Mouse (Mus musculus): ENCODE measurements at regions not wholly inside any gene's neighbourhood (a gene's known extent, or its start where the extent isn't known, plus 50 kb on each side); places are given as distances from the start of the nearest gene placed in this dataset.

- H3K79me2 ChIP-seq (ENCODE audit: control insufficient read depth, insufficient read depth, low read length, poor library complexity): no peaks in the 10 kb centered on the region
- peak; percentile 54 for DNase-seq (ENCODE audit: low read depth, low spot score)
- H3K27me3 ChIP-seq (ENCODE audit: control insufficient read depth in 1 of 2, insufficient read depth in 2 of 2, low read length in 2 of 2): no peaks in the 10 kb centered on the region
Measured at GRCm38 (mm10) chr1:95043355-95043754, 270.1 kb upstream of the Fam174a start.

GRCm38 (mm10) chr1:95064330-95065193, 248.9 kb upstream of the Fam174a start:
- Histone ChIP-seq H3K79me2 (ENCODE audit: control insufficient read depth, insufficient read depth, low read length, poor library complexity) (no peaks in the 10 kb centered on the region), H3K4me1 (ENCODE audit: control insufficient read depth in 1 of 2, insufficient read depth in 2 of 2, low read length in 2 of 2) (no peaks in the 10 kb centered on the region), H3K9ac (ENCODE audit: control insufficient read depth, low read depth, low read length, poor library complexity, severe bottlenecking) (no peak overlapping the region), H3K9me3 (replicated peaks; ENCODE audit: insufficient read depth, low read length) (no peaks in the 10 kb centered on the region), H3K27ac (ENCODE audit: control insufficient read depth, low read depth, low read length) (no peak overlapping the region), H3K27me3 (ENCODE audit: control insufficient read depth in 1 of 2, insufficient read depth in 2 of 2, low read length in 2 of 2) (no peaks in the 10 kb centered on the region), H3K36me3 (ENCODE audit: control insufficient read depth in 1 of 2, insufficient read depth in 2 of 2, low read length in 2 of 2) (no peaks in the 10 kb centered on the region), H3K4me3 (ENCODE audit: control insufficient read depth in 1 of 2, insufficient read depth in 1 of 2, low read depth in 2 of 2, low read length in 2 of 2) (no peak overlapping the region)
- DNase-seq (ENCODE audit: low read depth, low spot score): no peak
- TF ChIP-seq CHD1 (IDR thresholded peaks at IDR 0.05; ENCODE audit: low read depth, low read length): no peak
- TF ChIP-seq ZC3H11A (IDR thresholded peaks at IDR 0.05; ENCODE audit: low read depth, low read length): no peak
- TF ChIP-seq SMC3 (IDR thresholded peaks at IDR 0.05; ENCODE audit: low read depth, low read length): no peak
- no peak for TF ChIP-seq E2F4 (IDR thresholded peaks at IDR 0.05; ENCODE audit: borderline replicate concordance, low read depth, low read length)
- no peak for TF ChIP-seq POLR2AphosphoS2 (IDR thresholded peaks at IDR 0.05; ENCODE audit: low read length)
- TF ChIP-seq ZNF384 (IDR thresholded peaks at IDR 0.05; ENCODE audit: low read depth, low read length): no peak

More at GRCm38 (mm10) chr1:95043355-95043754, 270.1 kb upstream of the Fam174a start:
- Histone ChIP-seq H3K4me1 (ENCODE audit: control insufficient read depth in 1 of 2, insufficient read depth in 2 of 2, low read length in 2 of 2) (no peaks in the 10 kb centered on the region; a peak in 1 of 4 replicates), H3K4me3 (ENCODE audit: control insufficient read depth in 1 of 2, insufficient read depth in 1 of 2, low read depth in 2 of 2, low read length in 2 of 2) (no peak overlapping the region), H3K9me3 (replicated peaks; ENCODE audit: insufficient read depth, low read length) (no peaks in the 10 kb centered on the region), H3K27ac (ENCODE audit: control insufficient read depth, low read depth, low read length) (no peak overlapping the region), H3K9ac (ENCODE audit: control insufficient read depth, low read depth, low read length, poor library complexity, severe bottlenecking) (no peak overlapping the region), H3K36me3 (ENCODE audit: control insufficient read depth in 1 of 2, insufficient read depth in 2 of 2, low read length in 2 of 2) (peaks cover 0 to 5% of the 10 kb centered on the region in 2 experiments; a peak in 2 of 4 replicates)
- peak; percentile 85 for TF ChIP-seq TCF12 (IDR thresholded peaks at IDR 0.05; ENCODE audit: low read depth, low read length)
- peak; percentile 90 to 96 for TF ChIP-seq EP300 (IDR thresholded peaks at IDR 0.05; ENCODE audit: low read depth in 1 of 2, low read length in 2 of 2)
- TF ChIP-seq TBP (IDR thresholded peaks at IDR 0.05; ENCODE audit: low read depth, low read length): no peak
- peak; percentile 75 for TF ChIP-seq ZNF384 (IDR thresholded peaks at IDR 0.05; ENCODE audit: low read depth, low read length)
- TF ChIP-seq GATA1 (IDR thresholded peaks at IDR 0.05; ENCODE audit: low read depth, low read length): peak; percentile 90
- TF ChIP-seq ETS1 (IDR thresholded peaks at IDR 0.05; ENCODE audit: low read depth, low read length): peak; percentile 65
- TF ChIP-seq RCOR1 (IDR thresholded peaks at IDR 0.05; ENCODE audit: low read depth, low read length): peak; percentile 70
- 0 out of 2 replicates have a peak, but pooled peaks have one; percentile 38 for TF ChIP-seq MYB (IDR thresholded peaks at IDR 0.05; ENCODE audit: low read depth, low read length)
- no peak for TF ChIP-seq MYC (IDR thresholded peaks at IDR 0.05; ENCODE audit: low read depth, low read length)
- no peak for TF ChIP-seq CHD1 (IDR thresholded peaks at IDR 0.05; ENCODE audit: low read depth, low read length)
- TF ChIP-seq USF2 (IDR thresholded peaks at IDR 0.05; ENCODE audit: borderline replicate concordance in 1 of 2, insufficient read depth in 1 of 2, low read depth in 1 of 2, low read length in 2 of 2): no peak
- TF ChIP-seq POLR2AphosphoS5 (IDR thresholded peaks at IDR 0.05; ENCODE audit: borderline replicate concordance, low read depth, low read length): no peak

Measured in MEL (cell line).